Mouse (Mus musculus) kidney, adult 2 months (tissue): ENCODE measurements around the gene Mcm5.

Experiments
- CTCF ChIP-seq: fragments of 200-500 bp; conservative IDR thresholded peaks from 2 replicates; pipeline ENCODE4 v1.5.1; 2011; ENCODE audit warnings: low read depth, mild to moderate bottlenecking, control low read depth, low read length, moderate library complexity, mixed read lengths; ENCODE audit not compliant: insufficient read depth, insufficient read length
- POLR2A ChIP-seq: fragments of 200-500 bp; IDR thresholded peaks from one replicate; pipeline ENCODE4 v1.6.1; 2011; ENCODE audit warnings: low read depth, low read length, control low read depth

DNA sequence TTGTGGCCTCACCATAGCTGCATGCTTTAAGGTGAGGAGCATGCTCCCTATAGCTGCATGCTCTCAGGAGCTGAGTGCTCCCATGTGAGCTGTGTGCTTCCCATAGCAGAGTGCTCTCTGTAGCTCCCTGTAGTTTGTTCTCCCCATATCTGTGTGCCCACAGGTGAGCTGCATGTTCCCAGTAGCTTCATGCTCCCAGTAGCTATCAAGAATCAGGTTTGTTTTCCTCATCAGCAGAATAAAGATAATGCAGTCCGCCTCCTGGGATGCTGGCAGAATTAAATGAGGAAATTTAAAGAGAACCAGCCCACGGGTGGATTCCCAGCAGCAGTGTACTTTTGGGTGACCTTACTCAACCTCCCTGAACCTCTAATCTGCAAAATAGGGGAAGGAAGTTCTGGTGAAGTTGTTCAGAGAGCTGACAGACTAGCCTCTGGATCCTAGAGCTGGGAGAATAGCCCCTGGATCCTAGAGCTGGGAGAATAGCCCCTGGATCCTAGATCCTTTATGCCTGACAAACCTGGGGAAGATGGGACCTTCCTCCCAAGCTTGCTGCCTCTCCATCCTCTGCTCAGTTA, 43.2 kb downstream of the Mcm5 start:
- no peak for TF ChIP-seq CTCF
- TF ChIP-seq POLR2A: no peak
